Mouse (Mus musculus) fat pad, adult 2 months (tissue): ENCODE measurements around the gene Slc12a6.

Experiments
- DNase-seq: peaks from one replicate; pipeline ENCODE4 v3.0.0-alpha.2; 2011; ENCODE audit warnings: low read depth, low spot score; ENCODE audit errors: extremely low read depth

Slc12a6 gene

DNA sequence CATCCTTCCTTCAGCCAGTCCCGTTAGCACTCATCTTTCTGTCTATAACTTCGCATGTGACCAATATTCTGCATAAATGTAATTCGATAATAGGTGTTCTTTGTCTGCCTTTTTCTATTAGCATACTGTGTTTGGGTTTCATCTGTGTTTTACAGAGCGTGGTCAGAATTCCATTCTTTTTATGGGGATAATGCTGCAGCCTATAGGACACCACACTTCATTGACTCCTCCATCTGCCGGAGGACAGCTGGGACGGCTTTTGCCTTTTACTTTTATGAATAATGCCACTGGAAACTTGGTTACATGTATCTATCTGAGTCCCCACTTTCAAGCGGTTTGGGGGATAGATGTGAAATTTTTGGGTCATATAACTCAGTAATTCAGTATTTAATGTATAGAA lies 50.0 kb downstream of the Slc12a6 start:
- no peak for DNase-seq

DNA sequence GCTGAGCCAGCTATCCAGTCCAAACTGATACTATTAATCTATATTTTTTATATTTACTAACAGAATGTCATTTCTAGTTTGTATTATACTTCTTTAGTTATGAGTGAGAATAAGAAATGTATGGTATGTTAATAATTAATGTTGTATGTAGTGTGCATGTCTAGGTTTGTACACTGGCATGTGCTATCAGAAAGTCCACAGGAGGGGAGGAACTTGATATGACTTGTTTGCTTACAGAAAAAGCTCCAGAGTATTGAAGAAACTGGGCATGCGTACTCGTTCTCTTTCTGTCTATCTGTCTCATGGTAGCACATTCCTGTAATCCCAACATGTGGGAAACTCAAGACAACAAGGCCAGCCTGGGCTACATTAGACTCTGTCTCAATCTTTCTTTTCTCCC lies 52.6 kb downstream of the Slc12a6 start:
- DNase-seq, result no peak

DNA sequence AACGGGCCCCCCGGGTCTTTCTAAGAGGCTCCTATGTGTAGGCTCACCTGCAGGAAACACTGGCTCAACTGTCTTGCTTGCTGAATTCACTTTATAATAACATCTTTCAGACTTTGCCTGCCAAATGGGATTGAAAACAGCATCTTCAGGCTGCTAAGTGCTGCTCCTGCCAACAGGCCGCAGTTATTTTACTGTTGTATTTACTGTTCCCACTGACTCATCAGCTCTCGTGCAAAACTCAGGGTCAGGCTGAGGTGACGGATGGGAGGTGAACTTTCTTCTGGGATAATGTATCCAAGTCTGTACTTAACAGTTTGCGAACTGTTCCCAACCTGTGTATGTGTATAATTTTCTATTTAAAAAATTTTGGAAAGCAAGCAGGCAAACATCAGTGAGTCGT lies 53.3 kb downstream of the Slc12a6 start:
- DNase-seq, result no peak

DNA sequence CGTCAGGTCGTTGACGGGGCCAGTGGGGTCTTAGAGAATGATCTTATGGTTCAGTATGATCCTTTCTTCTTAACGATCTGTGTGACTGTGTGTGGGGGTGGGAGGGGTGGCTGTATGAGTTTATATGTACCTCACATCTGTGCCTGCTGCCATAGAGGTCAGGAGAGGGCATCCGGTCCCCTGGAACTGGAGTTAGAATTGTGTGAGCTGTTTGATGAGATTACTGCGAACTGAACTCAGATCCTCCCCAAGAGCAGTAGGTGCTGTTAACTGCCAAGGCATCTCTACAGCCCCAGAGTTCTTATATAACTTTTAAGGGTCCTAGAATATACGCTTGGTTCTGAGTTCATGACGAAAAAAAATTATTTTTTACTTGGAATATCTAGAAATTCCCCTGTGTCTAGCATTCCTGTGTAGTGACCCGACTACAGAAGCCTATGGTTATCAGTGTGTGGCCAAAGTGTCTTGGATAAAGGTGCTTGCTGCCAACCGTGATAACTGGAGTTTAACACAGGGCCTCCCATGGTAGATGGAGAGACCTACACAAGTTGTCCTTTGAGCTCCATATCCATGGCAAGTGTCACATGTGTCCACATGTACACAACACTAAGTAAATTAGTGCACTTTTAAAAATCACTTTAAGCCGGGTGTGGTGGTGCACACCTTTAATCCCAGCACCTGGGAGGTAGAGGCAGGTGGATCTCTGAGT lies 62.6 kb downstream of the Slc12a6 start:
- no peak for DNase-seq

DNA sequence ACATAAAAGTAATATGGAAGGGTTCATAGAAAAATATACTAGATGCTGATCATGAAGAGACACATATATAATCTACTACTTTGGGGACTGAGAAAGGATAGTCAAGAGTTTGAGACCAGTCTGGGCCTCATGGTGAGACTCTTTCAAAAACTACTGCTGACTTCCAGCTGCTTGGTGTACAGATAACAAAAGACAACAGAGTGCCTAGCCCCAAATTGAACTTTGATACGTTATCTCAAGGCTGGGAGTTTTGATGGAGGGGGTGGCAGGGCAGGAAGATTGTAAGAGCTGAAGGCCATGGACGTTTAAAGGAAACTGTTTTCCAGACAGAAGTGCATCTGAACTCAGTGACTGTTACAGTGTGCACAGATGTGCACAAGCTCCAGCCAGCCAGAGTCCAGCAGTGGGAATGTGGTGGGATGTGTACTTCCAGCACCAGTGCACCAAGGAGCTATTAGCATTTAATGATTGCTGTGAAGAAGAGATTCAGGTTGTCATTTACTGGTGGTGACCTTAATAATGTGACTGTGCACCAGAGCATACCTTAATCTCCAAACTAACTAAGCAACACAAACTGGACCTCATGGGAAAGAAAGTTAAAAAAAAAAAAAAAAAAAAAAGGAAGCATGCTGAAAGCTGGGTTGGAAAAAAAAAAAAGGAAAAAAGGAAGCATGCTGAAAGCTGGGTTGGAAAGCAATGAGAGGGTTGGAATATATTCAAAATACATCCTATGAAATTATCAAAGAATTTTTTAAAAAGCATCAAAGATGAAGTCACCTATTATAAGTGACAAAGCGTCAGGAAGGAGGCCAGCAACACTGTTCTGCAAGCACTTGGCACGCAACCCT lies 66.7 kb downstream of the Slc12a6 start:
- no peak for DNase-seq

DNA sequence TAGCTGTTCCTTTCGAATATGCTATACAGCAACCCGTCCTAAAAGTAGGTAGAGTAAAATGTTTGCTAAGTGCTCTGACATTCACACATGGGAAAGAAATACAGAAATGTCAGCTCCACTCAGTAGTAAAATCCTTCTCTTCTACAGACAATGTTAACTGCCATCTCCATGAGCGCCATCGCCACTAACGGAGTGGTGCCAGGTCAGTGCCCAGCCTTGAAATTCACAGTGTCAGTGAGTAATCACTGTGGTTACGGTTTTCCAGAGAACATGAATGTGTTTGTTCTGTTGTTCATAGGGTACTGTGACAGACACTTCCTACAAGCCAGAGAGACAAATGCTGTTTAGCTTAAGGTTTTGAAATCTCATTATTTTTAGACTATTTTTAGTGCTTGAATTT lies 71.6 kb downstream of the Slc12a6 start:
- no peak for DNase-seq

DNA sequence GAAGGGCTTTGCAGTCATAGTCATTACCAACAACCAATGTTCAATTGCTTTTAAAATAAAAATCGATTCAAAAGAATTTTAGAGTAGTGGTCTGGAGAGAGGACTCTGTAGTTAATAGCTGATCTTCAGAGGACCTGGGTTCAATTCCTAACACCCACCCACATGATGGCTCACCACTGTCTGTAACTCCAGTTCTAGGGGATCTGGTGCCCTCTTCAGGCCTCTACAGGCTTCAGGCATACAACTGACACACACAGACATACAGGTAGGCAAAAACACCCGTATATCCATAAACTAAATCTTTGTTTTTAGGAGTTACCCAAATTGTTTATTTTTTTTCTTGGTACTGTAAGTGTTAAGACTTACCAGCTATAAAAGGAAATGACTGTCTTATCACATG lies 74.1 kb downstream of the Slc12a6 start:
- DNase-seq, result no peak

DNA sequence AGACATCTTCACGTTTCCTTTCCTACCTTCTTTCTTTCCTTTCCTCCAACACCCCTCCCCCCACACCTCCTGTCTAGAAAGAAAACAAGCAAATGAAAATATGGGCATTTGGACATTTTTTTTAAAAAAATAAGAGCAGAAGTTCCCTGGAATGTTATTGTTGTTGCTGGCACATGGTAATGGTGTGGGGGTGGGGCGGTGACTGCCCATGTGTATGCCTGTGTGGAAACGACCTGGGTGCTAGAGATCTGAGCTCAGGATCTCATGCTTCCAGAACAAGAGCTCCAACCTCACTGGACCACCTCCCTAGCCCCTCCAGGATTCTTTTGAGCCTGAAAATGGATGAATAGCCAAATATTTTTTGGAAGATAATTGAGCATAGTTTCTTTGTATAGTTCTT lies 75.5 kb downstream of the Slc12a6 start:
- DNase-seq, result no peak

DNA sequence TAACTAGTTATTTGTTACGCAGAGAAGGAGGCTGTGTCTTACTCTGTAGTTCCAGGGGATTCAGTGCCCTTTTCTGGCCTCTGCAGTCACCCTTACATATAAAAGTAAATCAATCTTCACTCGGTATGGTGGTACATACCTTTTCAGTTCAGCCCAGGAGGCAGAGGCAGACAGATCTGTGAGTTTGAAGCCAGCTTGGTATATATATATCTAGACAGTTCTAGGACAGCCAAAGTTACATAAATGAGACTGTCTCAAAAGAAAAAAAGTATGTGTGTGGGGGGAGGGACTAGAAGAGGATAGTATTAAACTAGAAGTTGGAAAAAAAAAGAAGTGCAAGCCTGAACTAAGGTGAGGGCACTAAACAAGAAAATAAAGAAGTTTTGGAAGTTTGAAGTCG lies 82.6 kb downstream of the Slc12a6 start:
- DNase-seq, result no peak

DNA sequence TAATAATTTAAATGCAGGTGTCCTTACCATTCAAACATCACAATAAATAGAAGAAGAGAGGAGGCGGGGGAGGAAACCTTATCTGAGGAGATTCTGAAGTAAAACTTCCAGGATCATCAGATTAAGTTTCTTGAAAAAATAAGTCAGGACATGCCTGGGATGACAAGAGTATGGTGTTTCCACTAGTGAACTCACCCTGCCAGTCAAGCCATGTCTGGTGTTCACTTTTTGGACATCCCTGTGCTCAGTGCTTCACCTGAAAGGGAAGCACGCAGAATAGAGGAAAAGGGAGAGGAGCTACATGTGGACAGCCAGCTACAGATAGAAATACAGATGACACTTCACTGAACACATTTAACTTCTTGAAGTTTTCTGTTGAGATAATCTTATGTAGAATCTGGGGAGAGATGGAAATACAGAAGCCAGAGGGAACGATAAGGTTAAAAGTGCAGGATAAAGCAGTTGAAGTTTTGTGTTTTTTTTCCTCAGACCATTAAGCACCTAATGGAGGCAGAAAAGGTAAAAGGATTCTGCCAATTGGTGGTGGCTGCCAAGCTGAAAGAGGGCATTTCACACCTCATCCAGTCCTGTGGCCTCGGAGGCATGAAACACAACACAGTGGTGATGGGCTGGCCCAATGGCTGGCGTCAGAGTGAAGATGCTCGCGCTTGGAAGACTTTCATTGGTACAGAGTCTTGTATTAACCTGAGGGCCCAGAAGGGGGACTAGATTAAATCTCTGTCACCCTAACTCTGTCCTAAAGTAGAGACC lies 88.2 kb downstream of the Slc12a6 start:
- DNase-seq, result no peak

DNA sequence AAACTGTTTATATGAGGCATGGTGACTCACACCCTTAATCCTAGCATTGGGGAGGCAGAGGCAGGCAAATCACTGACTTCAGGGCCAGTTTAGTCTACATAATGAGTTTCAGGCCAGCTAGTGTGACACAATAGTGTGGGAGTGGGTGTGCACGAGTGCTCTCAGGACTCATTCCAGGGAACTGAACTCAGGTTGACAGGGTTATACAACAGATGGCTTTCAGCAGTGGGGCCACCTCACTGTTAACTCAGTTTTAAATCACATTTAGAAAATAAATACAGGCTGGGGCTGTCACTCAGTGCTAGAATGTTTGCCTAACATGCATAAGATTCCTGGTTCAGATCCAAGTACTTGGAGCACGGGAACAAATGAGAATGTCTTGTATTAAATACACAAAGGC lies 94.0 kb downstream of the Slc12a6 start:
- DNase-seq, result no peak

DNA sequence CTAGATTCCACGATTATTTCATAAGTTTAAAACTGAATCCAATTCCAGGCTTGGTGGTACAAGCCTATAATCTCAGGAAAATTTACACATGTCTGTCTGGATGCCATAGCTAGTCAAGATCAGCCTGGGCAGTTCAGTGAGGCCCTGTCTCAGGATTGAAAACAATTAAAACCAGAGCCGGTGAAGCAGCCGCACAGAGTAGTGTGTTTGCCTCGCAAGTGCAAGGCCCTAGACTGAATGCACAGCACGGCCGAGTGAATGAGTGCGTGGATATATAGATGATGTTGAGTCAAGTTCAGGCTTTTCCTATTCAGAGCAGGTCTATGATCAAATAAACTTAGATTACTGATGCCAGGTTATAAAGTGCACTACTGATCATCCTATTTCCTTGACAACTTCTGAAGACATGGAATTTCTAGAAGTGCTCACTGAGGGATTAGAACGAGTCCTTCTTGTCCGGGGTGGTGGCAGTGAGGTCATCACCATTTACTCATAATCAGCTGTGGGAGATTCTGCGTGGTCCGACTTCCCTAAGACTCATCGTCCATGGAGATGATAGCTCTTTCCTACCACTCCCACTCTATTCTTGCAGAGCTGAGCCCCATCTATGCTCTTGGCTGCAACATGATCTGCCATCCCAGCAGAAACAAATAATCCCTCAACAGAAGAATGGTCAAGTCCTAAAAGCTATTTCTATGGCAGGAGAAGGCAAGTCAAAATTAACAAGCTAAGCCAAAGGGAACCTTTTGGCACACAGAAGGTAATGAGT lies 94.6 kb downstream of the Slc12a6 start:
- DNase-seq, result no peak

DNA sequence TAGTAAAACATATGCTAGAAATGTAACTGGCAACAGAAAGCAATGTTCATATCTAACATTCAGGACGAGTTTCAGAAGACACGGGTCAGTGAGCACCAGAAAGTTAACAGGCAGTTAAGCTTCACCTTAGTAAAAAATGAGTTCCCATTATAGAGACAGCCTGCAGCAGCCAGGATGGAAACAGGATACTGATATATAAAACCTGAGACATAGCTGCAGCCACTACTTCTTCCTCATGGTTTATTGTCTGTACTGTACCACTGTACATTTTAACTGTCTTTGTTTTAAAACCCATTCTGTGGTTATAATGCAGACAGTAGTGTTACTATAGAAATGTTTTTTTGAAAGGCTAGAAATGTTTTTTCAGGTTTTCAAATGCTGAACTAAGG lies 95.2 kb downstream of the Slc12a6 start:
- DNase-seq, result no peak

DNA sequence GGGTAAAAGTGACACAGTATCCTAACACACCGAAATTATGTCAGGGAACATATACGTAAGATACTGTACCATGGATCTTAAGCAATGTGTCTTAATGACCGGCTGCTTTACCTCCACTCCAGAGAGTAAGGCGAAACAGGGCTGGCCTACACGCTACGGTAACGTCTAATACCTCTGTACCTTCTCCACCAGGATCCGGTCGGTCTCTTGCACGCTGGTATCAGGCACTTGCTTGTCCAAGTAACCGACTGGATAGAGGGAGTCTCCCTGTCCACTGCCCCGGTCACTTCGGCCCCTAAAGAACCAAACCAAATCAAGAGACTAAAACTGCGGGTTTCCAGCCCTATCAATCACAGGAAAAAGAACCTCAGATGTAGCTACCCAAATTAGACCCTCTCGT lies 101.6 kb downstream of the Slc12a6 start:
- DNase-seq, result no peak

DNA sequence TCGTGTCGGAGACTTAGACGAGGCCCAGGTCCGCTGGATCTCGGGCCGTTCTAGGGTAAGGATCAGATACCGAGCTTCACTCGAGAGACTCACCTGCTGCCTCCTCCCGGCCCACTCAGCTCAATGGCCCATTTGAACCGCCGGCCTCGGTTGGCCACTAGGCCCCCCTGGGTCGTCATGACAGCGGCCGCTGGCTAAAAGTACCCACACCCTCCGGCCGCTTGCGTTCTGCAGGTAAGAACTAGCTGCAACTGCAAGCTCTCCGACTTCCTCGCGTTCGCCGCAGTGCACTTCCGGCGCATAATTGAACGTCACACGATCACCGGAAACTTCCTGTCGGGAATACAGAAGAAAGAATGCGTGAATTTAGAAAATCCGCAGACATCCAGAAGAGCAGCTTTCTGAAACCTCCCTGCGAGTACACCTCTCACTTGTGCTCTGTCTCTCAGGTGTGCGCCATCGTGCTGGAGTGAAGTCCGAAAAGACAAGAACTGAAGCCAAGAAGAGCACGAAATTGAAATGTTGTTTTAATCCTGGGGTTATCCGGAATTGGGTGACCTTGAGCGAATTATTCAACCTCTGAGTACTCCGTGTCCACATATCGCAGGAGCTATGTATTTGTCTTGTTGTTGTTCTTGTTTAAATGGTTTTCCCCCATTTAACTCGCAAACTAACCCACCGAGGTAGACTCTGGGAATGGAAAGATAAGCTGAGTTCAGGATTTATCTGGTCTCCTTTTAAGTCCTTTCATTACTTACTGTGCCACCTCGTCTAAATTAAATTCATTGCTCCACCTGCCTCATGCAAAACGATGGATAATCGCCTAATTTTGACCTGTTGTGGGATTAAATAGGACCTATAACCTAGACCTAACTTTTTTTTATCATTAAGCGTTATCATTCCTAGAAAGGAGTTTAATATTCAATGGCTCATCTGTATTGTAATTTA lies 102.4 kb downstream of the Slc12a6 start, which contains the start of gene Emc4:
Emc4 (minus strand) TSS at position 302 of the 948 bp plus-strand sequence.
- no peak for DNase-seq

DNA sequence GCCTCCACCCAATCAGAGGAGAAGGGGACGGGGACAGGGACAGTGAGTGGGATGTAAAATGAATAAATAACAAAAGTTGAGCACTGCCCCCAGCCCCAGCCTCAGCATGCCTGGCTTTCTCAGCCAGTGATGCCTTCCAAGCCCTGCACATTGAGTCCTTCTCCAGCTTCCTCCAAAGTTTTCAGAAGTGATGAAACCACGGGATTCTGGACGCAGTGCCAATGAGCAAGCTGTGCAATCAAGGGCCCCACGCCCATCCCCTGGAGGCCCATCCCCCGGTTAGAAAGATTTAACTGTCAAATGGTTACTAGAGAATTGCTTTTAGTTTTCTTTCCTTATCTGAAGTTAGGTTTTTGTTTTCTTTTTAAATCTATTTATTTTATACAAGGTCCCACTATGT lies 104.3 kb downstream of the Slc12a6 start:
- DNase-seq, result no peak

DNA sequence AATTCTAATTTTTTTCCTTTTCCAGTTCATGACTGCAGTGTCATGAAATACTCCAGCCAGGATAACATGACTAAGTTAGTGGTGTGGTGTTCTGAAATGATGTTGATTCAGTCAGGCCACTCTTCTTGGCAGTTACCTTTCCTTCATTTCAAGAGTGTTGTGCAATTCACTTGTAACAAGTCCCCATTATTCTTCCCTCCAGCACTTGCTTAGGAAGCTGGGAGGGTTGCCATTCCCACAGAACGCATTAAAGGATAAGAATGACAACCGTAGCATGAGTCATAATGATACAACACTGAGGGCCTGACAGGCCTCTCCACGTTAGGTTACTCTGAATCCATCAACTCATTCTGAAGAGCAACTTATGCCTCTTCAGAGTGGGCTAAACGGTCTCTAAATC lies 107.5 kb downstream of the Slc12a6 start:
- peak; percentile 94 for DNase-seq

DNA sequence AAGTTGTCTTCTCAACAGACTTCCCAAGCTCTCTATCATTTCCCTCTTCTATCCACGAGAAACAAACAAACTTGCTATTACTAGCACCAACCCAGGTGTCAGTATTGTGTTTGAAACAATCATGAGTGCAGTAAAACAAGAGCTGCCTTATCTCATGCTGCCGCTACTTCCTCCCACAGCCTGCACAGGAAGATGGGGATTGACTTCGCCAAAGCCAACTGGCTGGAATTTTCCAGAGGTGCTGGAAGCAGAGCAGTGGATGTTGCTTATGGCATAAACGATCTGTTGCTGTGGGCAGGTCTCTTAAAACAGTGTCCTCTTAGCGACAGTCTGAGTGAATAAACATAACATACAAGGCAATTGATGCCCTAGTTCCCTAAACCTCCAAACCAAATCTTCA lies 109.0 kb downstream of the Slc12a6 start:
- no peak for DNase-seq

DNA sequence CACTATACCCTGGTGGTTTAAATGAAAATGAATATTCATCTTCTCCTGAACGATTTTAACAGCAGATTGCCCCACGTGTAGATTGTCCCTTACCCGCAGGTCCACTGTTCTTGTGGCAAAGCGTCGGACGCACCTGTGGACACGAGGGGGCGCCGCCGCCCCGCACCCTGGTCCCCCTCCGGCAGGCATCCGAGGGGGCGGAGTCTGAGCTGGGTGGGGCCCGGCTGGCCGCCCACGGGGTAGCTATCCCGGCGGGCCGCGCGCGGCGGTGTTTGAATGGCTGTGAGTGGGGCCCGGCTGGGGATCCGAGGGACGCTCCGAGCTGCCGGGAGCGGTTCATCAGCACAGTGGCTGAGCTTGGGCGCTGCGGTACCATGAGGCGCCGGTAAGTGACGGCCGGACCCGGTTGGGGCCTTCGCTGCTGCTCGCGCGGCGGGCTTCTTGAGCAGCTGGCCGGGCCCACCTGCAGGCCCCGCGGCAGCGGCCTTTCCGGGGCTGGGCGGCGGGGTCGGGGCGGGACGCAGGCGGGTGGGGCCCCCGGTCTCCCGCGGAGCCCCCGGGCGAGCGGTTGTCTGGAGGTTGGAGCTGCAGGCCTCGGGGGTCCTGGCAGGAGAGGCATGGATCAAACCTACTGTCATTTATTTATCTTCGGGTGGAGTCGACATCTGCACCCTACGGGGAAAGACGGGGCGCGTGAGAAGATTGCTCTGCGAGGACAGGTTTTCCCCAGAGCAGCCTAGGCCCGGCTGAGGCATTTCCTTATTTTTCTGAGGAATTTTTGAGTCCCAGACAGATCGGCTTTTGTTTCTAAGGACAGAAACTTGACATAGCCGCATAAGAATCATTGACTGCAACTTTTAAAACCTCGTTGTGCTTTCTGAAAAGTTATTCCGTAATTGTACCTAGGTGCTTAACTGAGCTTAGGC lies 113.6 kb downstream of the Slc12a6 start, which contains the start of gene Katnbl1:
Katnbl1 (plus strand) TSS at position 239 of the 926 bp plus-strand sequence.
- DNase-seq, result no peak
